Mouse (Mus musculus) midbrain, embryonic 11.5 days (tissue): Measurements from ENCODE around the gene Tiam2. TPM values are rescaled to one million over a fixed set of nuclear protein-coding genes. Genes with fewer than 3 reads are reported as not detected.

Experiments used
- ATAC-seq: fragments of 200-750 bp; cut with Nextera tagmentation; 2 replicates; pipeline ENCODE4 v1.8.0; 2017; ENCODE audit warnings: moderate TSS enrichment, moderate library complexity; ENCODE audit not compliant: low FRiP score
- DNase-seq: peaks from one replicate; pipeline ENCODE4 v3.0.0; 2015; ENCODE audit warnings: low spot score; ENCODE audit errors: missing footprints
- H3K27ac ChIP-seq: fragments of 300-500 bp; sonication (generic); 2 replicates; pipeline ENCODE4 v1.5.1; 2014; ENCODE audit warnings: low read depth, low read length
- H3K27me3 ChIP-seq: fragments of 300-500 bp; sonication (generic); 2 replicates; pipeline ENCODE4 v1.6.1; 2014; ENCODE audit warnings: mild to moderate bottlenecking, low read length, moderate library complexity, mixed read lengths; ENCODE audit not compliant: control insufficient read depth, insufficient read depth
- H3K36me3 ChIP-seq: fragments of 300-500 bp; sonication (generic); 2 replicates; pipeline ENCODE4 v1.6.1; 2014; ENCODE audit warnings: mild to moderate bottlenecking, low read length, moderate library complexity, mixed read lengths; ENCODE audit not compliant: control insufficient read depth, insufficient read depth
- H3K4me1 ChIP-seq: fragments of 300-500 bp; sonication (generic); 2 replicates; pipeline ENCODE4 v1.6.1; 2014; ENCODE audit warnings: low read length; ENCODE audit not compliant: control insufficient read depth, insufficient read depth
- H3K4me2 ChIP-seq: fragments of 300-500 bp; sonication (generic); 2 replicates; pipeline ENCODE4 v1.6.1; 2014; ENCODE audit warnings: mild to moderate bottlenecking, moderate library complexity
- H3K4me3 ChIP-seq: fragments of 300-500 bp; sonication (generic); 2 replicates; pipeline ENCODE4 v1.5.1; 2014; ENCODE audit warnings: low read depth, low read length
- H3K9ac ChIP-seq: fragments of 300-500 bp; sonication (generic); 2 replicates; pipeline ENCODE4 v1.6.1; 2014; ENCODE audit warnings: low read length
- H3K9me3 ChIP-seq: fragments of 300-500 bp; sonication (generic); 2 replicates; pipeline ENCODE4 v1.6.1; 2016; ENCODE audit warnings: low read length; ENCODE audit not compliant: control insufficient read depth
- WGBS: fragments of 180-500 bp; shearing (Covaris S2); extraction: QIAGEN DNeasy Blood & Tissue Kit; methylation state at CpG from one replicate; pipeline ENCODE4 v1.1.7; 2014; 5-methylcytosine and 5-hydroxymethylcytosine counted together
- polyA plus RNA-seq: library from polyadenylated mRNA; unstranded; fragments of >200 nt; fragmentation: Nextera tagmentation; extraction: Ambion mirVana; gene quantifications from 2 replicates; pipeline ENCODE4 v1.2.1, GENCODE M21; 2014

Tiam2 gene
- polyA plus RNA-seq, 1 experiment from 2014 or later = 2.5 TPM

DNA sequence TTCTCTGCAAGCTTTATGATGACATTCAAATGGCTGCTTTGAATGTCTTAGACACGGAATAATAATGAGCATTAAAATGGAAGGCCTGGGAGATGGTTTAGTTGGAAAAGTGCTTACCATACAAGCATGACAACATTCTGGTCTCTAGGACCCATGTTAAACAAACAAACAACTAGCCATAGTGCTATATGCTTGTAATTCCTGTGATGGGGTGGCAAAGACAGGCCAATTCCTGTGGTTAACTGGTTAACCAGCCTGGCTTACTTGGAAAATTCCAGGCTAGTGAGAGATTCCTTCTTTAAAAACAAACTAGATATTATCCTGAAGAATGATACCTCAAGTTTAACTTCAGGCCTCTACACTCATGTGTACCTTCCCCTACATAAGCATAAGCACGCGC is 140.3 kb downstream of the Tiam2 start:
- Histone ChIP-seq H3K9me3 (no peaks in the 10 kb centered on the region), H3K4me2 (no peak overlapping the region), H3K36me3 (no peaks in the 10 kb centered on the region), H3K27me3 (no peaks in the 10 kb centered on the region), H3K4me3 (no peak overlapping the region), H3K4me1 (peaks cover 4% of the 10 kb centered on the region; the same call in 1 of the 2 replicates), H3K27ac (no peak overlapping the region), H3K9ac (no peak overlapping the region)
- ATAC-seq (no peak), DNase-seq (peak; percentile 62)
- 83% methylated on average over 3 of the region's 3 CpGs for WGBS

DNA sequence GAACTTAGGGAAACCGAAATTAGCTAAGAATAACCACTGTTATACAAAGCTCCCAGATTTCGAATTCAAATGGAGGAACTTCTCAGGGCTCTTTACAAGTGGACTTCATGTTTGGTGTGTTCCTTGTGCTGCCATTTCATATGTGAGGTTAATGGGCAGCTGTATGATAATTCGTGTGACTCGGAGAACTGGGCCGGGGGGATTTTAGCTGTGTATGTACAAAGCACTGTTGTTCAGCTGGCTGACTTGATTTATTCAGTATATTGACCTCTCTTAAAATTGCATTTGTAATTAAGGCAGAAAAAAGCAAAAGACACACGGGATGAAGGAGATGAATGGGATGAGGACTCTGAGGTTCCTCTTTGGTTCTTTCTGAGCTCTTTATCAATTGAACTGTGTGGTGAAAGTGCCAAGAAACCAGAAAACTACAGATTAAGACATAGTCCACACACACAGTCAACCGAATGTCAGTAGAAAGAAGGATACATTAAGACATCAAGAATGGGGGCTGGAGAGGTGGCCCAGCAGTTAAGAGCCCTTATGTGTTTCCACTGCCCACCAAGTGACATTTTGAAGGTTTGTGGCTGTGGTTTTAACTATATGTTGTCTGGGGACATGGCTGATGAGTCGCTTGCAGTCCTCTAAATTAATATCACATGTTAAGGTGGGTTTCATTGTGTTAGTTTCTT is 141.4 kb downstream of the Tiam2 start:
- H3K27ac ChIP-seq = 0 out of 2 replicates have a peak overlapping the region, but pooled peaks have one; percentile 16
- 49% methylated on average over 8 of the region's 8 CpGs for WGBS
- H3K36me3 ChIP-seq = no peaks in the 10 kb centered on the region
- H3K9me3 ChIP-seq = no peaks in the 10 kb centered on the region
- H3K27me3 ChIP-seq = no peaks in the 10 kb centered on the region
- H3K4me3 ChIP-seq = no peak overlapping the region
- H3K4me1 ChIP-seq = peaks cover 4% of the 10 kb centered on the region; the same call in 1 of the 2 replicates
- no peak overlapping the region for H3K4me2 ChIP-seq
- H3K9ac ChIP-seq = no peak overlapping the region
- ATAC-seq (peak; percentile 86), DNase-seq (peak; percentile 78)

DNA sequence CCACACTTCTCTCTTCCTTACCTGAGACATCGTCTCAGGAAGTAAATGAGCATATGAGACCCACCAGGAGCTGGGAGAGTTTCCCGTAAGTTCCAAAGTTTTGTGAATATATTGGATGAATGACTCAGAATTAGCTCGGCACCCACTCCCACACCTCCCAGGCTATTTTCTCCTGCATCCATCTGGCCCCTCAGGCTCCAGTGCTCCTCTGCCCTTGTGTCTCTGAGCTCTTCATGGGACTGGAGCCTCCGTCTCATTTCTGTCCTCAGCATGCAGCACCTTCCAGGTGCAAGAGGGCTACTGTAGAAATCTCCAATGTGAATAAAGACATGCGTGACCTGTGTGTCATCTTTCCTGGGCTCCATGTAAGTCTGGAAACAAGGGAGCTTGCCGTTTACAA is 145.6 kb downstream of the Tiam2 start:
- H3K27ac ChIP-seq = no peak overlapping the region
- no peak overlapping the region for H3K9ac ChIP-seq
- H3K36me3 ChIP-seq = no peaks in the 10 kb centered on the region
- H3K27me3 ChIP-seq = no peaks in the 10 kb centered on the region
- DNase-seq (no peak), ATAC-seq (no peak)
- WGBS = 84% methylated on average over 6 of the region's 6 CpGs
- no peak overlapping the region for H3K4me2 ChIP-seq
- peaks cover 4% of the 10 kb centered on the region; the same call in 1 of the 2 replicates for H3K4me1 ChIP-seq
- H3K4me3 ChIP-seq = no peak overlapping the region
- no peaks in the 10 kb centered on the region for H3K9me3 ChIP-seq

DNA sequence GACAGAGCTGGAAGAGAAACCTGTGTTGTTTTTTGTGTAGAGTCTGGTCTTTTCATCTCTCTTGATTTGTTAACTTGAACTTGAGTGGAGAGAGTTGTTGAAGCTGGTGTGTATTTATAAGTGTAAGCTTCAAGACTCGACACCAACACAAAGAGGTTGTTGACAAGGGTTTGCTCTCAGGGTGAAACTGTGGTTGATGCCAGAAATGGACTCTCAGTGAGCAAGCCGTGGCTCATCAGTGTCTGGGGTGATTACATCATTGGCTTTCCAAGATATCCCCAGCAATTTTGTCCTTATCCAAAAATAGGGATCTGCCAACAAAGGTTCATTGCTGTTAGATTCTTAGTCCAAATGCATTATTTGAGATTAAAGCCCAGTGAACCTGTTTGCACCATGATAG is 150.2 kb downstream of the Tiam2 start:
- no peak overlapping the region for H3K4me3 ChIP-seq
- ATAC-seq (no peak), DNase-seq (no peak)
- no peak overlapping the region for H3K4me2 ChIP-seq
- 87% methylated on average over 2 of the region's 2 CpGs for WGBS
- no peak overlapping the region for H3K9ac ChIP-seq
- no peak overlapping the region for H3K27ac ChIP-seq
- H3K9me3 ChIP-seq = no peaks in the 10 kb centered on the region
- H3K36me3 ChIP-seq = no peaks in the 10 kb centered on the region
- no peaks in the 10 kb centered on the region for H3K27me3 ChIP-seq
- no peaks in the 10 kb centered on the region for H3K4me1 ChIP-seq

DNA sequence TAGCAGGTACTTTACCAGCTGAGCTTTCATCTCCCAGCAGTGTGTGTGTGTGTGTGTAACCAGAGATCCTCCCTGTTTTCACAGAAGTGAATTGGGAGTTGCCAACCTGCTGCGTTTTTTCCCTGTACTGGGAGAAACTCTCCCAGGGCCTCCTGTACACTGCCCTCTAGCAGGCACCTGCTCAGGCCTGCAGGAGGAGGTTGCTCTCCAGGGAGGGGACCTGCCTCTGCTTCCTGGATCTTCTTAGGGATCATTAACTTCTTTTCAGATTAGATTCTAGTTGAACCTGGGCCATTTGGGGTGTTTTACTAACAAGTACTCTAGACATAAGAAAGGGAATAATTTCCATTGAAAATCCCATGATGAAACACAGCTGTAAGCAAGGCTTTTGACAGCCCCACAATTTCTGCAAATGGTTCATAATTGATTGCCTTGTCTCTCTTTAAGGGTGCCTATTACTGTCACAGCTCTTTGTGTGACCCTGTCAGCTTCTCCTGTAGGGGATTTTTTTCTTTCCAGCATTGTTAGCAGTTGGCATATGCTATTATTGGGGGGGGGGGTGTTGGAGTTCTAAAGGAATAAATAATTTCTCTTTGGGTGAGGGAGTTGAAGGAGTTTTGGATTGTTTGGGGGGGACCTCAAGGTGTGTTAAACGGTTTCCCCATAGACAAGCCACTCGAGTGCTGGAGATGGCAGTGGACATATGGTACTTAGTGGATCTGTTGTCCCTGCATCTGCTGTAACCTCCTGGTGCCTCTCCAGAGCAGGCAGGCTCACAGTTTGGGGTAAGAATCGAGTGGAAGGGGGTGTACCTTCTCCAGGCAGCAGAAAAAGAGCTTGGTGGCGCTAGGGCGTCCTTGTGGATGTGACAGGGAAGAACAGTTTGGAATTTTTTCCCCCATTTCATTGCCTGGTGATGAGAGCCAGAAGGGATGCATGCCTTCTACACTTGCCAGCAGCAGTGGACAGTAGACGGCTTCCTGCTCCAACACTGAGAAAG is 155.5 kb downstream of the Tiam2 start:
- no peaks in the 10 kb centered on the region for H3K27me3 ChIP-seq
- H3K4me1 ChIP-seq = no peaks in the 10 kb centered on the region
- no peaks in the 10 kb centered on the region for H3K9me3 ChIP-seq
- H3K27ac ChIP-seq = no peak overlapping the region
- peak; percentile 72 for DNase-seq
- ATAC-seq = no peak
- no peaks in the 10 kb centered on the region for H3K36me3 ChIP-seq
- WGBS = 70% methylated on average over 7 of the region's 7 CpGs
- no peak overlapping the region for H3K4me2 ChIP-seq
- no peak overlapping the region for H3K9ac ChIP-seq
- H3K4me3 ChIP-seq = no peak overlapping the region

DNA sequence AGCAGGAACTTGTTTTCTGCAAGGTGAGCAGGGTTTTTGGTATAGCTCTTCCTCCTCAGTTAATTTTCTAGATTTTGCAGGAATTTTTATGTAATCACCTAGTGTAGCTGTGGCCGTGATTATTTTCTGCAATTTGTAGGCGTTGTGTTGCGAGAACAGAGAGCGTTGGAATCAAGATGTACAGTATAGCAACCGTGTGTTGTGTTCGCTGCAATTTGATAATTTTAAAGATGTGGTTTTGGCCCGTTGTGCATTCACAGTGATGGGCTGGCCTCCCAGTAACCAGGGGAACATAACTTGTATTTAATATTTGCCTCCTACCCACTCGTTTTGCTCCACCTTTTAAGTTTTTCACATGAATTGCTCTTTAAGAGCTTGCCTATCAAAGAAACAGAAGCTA is 156.7 kb downstream of the Tiam2 start:
- Histone ChIP-seq H3K36me3 (no peaks in the 10 kb centered on the region), H3K27ac (no peak overlapping the region), H3K9ac (no peak overlapping the region), H3K27me3 (no peaks in the 10 kb centered on the region), H3K9me3 (no peaks in the 10 kb centered on the region), H3K4me2 (no peak overlapping the region), H3K4me1 (no peaks in the 10 kb centered on the region), H3K4me3 (no peak overlapping the region)
- ATAC-seq (no peak), DNase-seq (no peak)
- 90% methylated on average over 8 of the region's 8 CpGs for WGBS

DNA sequence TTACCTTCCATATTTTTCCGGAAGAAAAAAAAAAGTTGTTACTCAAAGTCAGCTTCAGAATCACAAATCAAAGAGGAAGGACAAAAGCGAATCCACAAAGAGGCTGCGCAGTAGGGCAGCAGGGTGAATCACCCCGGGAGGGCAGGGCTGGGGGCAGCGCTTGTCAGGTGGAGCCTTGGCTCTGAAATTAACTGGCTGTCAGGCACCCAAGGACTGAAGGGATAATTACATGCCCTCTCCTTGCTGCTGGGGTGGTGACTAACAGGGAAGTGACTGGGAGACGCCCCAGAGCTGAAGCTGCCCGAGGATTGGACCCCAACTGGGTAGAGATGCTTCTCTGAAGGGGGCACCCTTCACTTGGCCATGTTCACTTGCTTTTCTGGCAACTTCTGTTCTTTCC is 159.5 kb downstream of the Tiam2 start:
- peak; percentile 26 for DNase-seq
- Histone ChIP-seq H3K4me1 (no peaks in the 10 kb centered on the region), H3K4me3 (no peak overlapping the region), H3K4me2 (no peak overlapping the region), H3K9ac (no peak overlapping the region), H3K27me3 (no peaks in the 10 kb centered on the region), H3K9me3 (no peaks in the 10 kb centered on the region), H3K36me3 (no peaks in the 10 kb centered on the region), H3K27ac (no peak overlapping the region)
- 78% methylated on average over 7 of the region's 7 CpGs for WGBS
- no peak for ATAC-seq

DNA sequence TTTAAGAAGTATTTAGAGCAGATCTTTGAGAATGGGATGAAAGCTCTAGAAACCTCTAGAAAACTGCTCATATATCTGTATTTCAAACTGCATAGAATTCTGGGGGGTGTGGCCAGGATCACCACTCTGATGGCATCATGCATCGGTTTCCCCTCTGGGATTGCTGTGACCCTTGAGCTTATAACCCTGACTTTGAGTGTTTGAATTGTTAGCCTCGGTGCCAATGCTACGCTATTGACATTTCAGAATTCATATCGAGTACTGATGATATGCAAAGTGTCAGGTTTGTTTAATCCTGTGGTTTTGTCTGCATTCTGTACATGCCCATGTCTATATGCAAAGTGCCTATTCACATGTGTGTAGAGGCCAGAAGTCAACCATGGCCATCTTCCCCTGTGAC is 160.8 kb downstream of the Tiam2 start:
- ATAC-seq = no peak
- peak; percentile 61 for DNase-seq
- H3K36me3 ChIP-seq = no peaks in the 10 kb centered on the region
- H3K4me1 ChIP-seq = no peaks in the 10 kb centered on the region
- no peaks in the 10 kb centered on the region for H3K9me3 ChIP-seq
- no peak overlapping the region for H3K4me2 ChIP-seq
- no peak overlapping the region for H3K4me3 ChIP-seq
- H3K9ac ChIP-seq = no peak overlapping the region
- no peak overlapping the region for H3K27ac ChIP-seq
- 92% methylated on average over 4 of the region's 4 CpGs for WGBS
- no peaks in the 10 kb centered on the region for H3K27me3 ChIP-seq
